Mouse (Mus musculus): ENCODE results near the gene Tstd2.
A peak's percentile ranks its signal among the peaks of the same experiment; 100 is the strongest.

The Tstd2 gene

DNA sequence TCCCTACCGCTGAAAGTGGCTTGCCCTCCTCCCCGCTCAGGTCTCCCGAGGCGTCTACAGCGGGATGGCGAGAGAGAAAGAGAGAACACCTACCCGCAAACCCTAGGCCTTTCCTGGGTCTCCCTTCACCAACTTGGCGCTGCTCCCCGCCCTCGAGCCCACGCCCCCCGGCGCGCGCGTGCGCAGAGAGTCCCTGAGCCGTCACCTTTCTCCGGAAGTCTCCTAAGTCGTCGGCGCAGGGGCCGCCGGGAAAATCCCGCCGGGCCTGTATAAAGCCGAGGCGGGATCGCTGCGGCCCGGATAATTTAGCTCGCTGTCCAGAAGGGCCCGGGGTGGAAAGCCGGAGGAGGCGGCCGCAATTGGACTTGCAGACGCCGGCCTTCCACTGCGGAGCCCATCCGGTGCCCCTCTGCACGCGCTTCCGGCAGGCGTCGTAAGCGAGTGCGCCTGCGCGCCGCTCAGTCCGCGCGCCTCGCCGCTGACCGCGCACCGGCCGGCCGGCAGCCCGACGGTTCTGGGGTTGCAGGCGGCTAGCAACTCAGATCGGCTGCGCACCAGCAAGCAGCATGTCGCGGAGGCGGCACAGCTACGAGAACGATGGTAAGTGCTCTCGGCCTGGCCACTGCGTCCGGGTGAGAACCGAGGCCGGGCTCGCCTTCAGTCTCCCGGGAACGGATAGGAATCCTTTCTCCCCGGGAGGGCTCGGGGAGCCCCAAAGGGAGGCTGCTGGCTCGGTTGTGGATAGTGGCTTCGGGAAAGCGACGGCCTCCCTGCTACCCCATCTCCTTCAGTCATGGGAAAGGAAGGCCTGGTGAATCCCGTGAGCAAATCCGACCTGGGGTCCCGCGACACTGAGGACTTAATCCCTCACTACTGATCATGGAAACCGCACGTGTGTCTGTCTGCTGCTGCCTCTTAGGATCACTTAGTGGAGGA lies at the start of gene Tstd2, which contains the start of gene Ncbp1:
Gene Tstd2 (minus strand): TSS at position 408 of the 936 bp plus-strand sequence.
Gene Ncbp1 (plus strand): TSS at position 327 of the 936 bp plus-strand sequence.
- peak; percentile 76 for DNase-seq (ENCODE audit: low read depth, low spot score)

DNA sequence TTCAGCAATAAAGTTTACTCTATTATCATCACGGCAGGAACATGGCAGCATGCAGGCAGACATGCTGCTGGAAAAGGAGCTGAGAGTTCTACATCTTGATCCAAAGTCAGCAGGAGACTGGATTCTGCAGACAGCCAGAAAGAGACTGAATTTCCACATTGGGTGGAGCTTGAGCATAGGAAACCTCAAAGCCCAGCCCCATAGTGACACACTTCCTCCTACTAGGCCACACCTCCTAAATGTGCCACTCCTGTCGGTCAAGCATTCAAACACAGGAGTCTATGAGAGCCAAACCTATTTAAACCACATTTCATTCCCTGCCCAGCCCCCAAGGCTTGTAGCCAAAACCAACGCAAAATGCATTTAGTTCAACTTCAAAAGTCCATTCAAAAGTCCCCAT lies 48.0 kb upstream of the Tstd2 start:
- DNase-seq (ENCODE audit: low read depth, low spot score): no peak

DNA sequence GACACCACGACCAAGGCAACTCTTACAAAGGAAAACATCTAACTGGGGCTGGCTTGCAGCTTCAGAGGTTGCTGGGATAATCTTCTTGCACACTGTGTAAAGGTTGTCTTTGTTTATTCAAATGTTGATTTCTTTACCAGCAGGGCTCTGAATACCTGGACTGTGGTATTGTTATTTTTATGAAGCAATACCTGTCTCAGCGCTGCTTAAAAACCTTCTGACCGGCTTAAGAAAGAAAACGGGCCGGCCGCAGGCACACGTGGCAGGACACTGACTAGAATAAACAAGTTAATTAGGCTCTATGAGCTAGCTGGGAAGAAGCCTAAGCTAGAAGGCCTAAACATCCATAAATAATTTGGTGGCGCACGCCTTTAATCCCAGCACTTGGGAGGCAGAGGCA lies 47.4 kb upstream of the Tstd2 start:
- DNase-seq (ENCODE audit: low read depth, low spot score): no peak

DNA sequence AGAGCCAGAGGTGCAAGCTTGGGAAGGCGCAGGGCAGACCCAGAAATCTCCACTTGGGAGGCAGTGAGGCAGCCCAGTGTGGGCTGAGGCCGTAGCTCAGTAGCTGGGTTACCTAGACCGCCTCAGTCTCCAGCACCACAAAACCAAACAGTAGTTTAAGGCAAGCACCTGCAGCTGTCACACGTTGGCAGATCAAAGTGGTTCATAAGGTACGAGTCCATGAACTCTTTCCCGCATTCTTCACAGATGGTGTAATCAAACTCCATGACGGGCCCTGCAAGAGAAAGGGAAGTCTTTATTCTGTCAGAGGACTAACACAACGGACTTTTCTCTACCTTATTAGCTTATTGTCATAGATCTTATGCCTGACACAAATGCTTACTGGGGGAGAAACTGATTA lies 46.9 kb upstream of the Tstd2 start:
- no peak for DNase-seq (ENCODE audit: low read depth, low spot score)

DNA sequence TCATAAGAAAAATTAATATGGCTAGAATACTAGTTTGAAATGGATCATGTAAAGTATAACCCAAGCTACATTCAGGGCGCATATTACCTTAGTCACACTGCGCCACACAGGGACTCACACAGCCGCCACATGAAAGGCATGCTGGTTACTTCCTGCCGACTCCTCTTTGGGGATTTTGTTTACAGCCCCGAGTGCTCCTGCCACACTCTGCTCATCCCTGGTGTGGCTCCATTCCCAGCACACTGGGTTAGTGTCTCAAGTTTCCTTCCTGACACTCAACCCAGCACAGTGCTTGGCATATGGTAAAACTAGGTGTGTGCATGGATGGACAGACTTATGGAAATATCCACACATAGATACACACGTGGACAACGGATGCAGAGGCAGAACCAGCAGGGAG lies 43.7 kb upstream of the Tstd2 start:
- DNase-seq (ENCODE audit: low read depth, low spot score): no peak

DNA sequence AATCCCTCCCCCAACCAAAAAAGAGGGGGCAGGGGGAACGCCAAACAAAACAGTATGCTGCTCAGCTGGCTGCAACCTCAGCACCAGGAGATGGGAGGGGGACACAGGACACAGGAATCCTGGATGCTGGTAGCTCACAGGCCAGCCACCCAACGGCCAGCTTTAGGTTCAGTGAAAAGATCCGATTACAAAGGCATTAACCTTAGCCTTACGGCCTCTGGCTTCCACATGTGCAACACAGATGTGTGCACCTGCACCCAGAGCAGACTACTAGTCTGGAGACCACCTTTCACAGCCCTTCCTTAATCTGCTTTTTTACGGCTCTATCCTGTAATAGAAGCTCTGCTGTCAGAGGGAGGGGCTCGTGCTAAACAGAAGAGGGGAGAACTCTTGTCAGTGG lies 42.7 kb upstream of the Tstd2 start:
- DNase-seq (ENCODE audit: low read depth, low spot score): no peak

DNA sequence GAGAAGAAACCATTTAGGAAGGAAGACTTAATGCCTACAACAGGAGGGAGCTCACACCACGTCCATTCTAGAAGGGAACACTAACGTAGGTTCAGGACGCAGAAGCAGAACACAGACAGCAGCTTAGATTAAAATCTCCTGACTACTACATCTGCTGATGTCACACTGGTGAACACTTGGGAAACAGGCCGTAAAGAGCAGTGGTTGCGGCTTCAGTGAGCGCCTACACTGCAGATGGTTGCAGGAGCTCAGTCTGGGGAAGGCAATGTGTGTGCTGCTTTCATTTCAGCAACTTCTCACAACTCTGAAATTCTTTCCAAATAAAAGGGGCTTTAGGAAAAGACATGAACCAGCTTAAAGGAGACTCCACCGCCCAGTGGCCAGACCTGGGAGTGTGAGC lies 39.0 kb upstream of the Tstd2 start:
- DNase-seq (ENCODE audit: low read depth, low spot score): no peak

DNA sequence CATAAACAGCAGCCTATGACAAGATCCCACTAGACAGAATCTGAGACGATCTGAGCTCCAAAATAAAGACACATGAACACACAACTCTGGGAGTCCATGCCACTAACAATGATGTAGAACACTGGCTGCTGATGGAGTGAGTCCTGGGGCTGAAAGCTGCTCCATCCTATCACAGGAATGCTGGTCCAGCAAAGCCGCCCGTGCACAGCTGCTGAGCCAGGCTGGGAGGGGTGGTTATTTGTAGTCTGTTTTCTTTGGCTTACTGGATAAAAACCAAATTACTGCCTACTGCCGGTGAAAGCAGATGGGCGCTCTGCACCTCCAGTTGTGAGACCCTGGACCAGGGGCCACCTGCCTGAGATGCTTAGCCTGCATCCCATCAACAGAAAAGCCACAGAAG lies 38.5 kb upstream of the Tstd2 start:
- DNase-seq (ENCODE audit: low read depth, low spot score): no peak

DNA sequence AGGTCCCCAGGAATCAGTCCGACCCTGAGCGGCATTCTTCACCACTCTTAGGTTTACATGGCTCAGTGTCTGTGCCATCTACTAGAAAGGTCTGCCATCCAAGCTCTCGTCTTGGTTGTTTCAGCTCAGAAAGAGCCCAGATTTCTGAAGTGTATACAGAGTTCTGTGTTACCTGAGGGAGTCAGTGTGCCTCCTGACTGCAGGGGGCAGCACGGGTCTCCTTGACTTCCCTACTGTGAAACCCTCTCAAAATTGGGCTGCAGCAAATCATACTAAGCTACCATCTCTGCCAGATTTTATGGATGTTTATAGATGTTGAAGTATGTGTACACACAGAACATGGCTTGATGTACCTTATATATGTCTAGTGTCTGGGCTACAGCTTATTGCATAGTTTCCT lies 37.8 kb upstream of the Tstd2 start:
- DNase-seq (ENCODE audit: low read depth, low spot score): no peak

DNA sequence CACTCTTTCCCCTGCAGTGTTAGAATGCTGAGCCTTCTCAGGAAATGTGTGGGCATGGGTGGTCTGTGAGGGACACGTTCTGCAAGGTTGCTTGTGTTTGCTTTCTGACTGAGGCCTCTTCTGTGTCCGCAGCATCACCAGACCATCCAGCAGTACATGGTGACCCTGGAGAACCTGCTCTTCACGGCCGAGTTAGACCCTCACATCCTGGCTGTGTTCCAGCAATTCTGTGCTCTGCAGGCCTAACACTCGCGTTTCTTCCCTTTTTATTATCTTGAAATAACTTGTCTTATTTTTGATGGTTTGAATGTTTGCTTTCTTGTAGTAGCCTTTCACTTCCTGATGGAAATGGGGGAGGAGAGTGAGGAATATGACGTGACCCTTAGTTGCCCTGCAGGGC lies 33.3 kb upstream of the Tstd2 start:
- no peak for DNase-seq (ENCODE audit: low read depth, low spot score)

DNA sequence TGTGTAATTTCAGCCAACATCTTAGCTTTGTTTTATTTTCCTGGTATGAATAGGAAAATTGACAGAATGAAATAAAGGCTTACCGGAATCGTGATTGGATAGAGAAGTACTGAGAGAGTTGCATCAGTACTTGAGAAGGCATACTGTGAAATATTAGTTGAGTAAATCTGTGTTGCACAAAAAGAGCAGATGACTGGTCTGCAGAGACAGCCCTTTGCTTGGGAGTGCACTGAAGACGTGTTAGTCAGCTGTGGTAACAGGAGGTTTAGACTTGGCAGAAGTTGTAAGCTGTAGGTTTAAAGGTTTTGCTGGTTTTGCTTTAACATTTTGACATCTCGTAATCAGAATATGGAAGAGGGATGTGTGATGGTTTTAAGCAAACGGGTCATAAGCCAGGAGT lies 27.3 kb upstream of the Tstd2 start:
- no peak for DNase-seq (ENCODE audit: low read depth, low spot score)

DNA sequence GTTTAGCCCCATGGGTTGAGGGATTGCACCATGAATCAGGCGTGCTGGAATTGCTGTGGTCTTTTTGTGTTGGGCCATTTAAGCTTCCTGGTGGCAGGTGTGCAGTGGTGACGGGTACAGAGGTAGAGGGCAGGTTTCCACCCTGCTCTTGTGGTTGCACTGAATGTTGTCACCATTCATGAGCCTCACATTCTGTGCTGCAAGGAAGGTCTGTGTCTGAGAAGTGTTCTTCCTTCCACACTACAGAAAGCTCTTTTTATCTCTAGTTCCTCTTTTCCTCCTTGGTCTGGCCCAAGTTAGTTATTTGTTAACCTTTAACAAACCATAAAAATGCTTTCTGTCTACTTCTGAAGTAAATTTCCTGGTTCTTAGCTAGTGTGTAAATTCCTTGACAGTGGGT lies 25.5 kb upstream of the Tstd2 start:
- no peak for DNase-seq (ENCODE audit: low read depth, low spot score)

DNA sequence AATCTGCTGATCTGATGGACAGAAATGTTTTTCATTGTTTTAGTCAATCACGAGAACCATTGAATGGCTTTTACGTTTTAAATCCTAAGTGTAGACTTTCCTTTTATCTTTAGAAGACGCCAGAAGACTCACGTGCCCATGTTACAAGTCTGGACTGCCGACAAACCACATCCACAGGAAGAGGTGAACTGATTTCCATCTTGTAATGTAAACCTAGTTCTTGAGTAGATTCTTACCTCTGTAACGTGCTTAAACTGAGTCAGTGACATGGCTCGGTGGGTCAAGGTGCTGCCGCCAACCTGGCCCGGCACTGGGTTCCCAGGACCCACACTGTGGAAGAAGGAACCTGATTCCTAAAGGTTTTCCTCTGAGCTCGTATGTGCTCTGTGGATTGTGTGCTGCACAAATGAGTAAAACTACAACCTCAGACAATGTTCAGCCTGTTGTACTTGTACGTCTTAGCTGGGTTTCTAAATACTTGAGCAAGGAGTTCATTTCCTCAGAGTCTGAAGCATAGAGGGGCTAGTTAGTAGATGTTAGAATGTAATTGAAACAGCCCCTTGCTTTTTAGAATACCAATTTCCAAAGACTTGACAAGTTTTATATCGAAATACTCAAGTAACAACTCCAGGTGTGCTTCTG lies 13.5 kb upstream of the Tstd2 start:
- no peak for DNase-seq (ENCODE audit: low read depth, low spot score)

DNA sequence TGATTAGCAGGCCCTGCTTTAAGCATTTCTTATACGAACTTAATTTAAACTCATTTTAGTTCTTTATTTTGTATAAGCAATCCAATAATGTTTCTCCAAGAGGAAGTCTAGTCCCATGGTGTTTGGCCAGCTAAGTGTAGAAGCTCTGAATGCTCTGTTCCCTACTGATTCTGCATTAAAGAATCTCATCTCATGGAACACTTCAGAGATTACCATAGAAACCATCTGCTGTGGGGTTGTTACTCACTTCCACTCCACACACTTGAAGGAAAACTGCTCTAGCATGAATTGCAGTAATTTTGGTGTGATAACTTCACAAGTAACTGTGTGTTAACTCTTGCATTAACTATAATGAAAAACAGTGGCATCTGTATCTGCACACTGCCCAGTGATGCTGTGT lies 8.4 kb upstream of the Tstd2 start:
- DNase-seq (ENCODE audit: low read depth, low spot score): no peak

DNA sequence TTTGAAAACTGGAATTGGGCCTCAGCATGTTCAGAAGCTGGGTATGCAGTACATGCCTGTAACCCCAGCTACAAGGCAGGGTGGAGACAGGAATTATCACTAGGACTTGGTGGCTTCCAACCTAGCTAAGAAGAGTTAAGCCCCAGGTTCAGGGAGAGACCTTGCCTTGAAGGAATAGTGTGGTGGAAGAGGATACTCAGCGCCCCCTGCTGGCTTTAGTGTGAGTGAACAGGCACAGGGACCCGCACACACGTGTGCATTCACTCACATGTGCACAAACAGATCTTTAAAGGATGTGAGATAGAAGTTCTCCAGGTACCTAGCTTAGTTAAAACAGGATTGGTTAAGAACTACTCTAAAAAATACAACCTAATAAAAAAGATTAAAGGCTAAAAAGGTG lies 5.8 kb upstream of the Tstd2 start:
- DNase-seq (ENCODE audit: low read depth, low spot score): peak; percentile 18

DNA sequence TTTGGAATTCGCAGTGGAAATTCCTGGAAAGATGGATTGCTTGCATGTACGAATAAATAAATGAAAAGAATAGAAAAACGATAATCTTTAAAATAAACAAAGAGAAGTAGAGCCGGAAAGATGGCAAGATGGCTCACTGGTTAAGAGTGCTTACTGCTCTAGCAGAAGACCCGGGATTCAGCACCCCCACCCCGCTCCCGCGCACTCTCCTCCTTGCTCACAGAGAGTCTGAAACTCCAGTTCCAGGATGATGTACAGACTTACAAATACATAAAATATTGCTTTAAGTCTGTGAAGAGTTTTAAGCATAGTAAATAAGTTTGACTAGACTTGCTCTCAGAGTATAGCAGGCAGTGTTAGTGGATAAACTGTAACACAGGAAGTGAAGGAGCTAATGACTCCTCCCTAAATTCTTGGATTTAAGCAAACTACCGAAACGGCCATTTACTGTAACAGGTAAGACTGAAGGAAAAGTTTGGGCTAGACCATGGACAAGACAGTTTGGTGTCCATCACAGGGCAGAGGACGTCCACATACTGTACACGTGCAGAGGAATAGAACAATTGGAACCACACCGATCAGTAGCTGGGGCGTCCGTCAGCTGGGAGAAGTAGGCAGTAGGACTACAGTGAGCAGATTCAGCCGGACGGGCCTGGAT lies 736 bp downstream of the Tstd2 start:
- no peak for DNase-seq (ENCODE audit: low read depth, low spot score)

DNA sequence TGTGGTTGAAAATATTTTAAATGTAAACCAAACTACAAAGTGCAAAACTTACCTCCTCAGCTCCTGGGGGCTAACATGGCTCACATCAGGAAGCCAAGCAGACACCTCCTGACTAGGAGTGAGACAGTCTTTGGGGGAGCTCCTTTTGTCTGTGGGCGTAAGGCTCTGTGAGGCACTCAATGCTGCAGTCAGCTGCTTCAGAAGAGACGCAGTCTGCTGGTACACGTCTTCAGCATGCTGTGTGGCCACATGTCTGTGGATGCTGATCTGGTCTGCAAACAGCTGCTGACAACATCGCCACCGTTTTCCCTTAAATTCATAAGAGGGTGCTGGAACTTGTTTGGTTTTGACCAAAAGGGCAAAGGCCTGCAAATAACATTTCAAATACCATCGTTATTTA lies 6.7 kb downstream of the Tstd2 start:
- no peak for DNase-seq (ENCODE audit: low read depth, low spot score)

DNA sequence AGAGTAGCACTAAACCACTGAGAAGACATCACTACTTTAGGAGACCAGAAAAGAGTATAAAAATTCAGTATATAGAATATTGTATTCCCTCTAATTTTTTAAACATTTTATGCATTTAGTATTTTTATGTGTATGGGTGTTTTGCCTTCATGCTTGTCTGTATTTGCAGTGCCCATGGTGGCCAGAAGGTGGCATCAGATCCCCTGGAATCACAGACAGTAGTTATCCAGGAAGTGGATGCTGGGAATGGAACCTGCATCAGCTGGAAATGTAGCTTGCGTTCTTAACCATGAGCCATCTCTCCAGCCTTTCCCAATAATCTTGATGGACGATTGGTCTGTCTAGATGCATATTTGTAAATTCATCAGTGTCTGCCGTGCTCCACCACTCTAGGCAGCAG lies 8.3 kb downstream of the Tstd2 start:
- DNase-seq (ENCODE audit: low read depth, low spot score): no peak

DNA sequence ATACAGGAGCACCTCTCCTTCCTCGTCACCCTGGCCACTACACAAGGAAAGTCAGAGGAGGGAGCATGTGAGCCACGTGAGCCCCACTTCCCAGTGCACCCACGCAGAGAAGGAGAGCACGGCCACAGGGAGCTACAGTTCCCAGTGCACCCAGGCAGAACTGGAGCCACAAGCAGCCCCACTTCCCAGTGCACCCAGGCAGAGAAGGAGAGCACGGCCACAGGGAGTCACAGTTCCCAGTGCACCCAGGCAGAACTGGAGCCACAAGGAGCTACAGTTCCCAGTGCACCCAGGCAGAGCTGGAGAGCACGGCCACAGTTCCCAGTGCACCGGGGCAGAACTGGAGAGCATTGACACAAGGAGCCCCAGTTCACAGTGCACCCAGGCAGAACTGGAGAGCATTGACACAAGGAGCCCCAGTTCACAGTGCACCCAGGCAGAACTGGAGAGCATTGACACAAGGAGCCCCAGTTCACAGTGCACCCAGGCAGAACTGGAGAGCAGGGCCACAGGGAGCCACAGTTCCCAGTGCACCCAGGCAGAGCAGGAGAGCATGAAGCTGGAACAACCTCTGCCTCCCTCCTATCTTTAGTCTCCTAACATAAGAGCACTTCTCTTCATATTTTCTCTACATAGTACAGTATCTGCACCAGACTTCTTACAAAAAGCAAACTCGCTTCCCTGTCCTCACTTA lies 9.0 kb downstream of the Tstd2 start:
- DNase-seq (ENCODE audit: low read depth, low spot score): no peak

DNA sequence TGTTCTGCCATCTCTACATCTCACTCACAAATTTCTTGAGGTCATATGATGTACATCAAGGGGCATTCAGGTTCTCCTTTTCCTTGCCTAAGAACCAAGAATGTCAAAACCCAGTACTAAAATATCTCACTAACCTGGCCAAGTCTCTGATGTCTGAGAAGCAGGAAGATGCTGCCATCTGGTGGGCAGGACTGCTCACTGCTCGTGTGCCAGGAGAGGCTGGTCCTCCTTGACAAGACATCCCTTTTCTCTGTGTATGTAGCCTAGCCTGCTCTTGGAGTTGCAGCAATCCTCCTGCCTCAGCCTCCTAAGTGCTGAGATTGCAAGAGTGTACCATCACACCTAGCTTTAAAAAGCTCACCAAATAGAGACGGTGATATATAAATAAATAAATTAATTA lies 12.0 kb downstream of the Tstd2 start:
- no peak for DNase-seq (ENCODE audit: low read depth, low spot score)

DNA sequence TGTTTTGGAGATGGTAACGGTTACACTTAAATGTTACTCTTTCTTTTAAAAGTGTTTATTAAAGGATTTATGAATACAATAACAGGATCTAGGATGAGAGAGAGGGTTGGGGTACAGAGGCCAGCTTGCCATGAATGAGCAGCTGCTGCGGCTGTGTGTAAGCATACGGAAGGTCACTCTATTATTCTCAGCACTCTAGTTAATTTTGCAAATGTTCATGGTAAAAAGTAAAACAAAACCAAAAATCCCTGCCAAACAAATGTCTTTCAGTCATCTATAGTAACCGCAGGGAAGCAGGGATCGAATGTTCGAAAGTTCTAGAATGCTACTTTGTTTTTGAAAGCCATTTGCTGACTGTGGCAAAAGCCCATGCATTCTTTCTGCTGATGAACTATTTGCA lies 15.1 kb downstream of the Tstd2 start:
- no peak for DNase-seq (ENCODE audit: low read depth, low spot score)

DNA sequence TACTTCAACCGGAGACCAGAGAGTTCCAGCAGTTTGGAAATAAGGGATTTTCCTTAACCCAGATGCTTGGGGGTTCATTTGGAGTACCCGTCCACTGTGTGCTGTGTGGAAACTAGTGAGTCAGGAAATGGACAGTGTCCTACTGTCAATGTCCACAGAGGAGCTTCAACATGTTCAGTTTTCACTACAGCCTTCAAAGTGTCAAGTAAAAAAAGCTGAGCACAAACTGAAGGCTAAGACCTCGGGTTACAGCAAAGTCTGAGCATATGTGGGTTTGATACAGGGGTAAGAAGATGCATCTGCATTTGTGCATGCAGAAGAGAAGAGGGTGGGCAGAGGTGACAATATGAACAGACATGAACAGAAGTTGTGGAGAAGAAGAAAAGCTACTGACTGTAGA lies 17.7 kb downstream of the Tstd2 start:
- DNase-seq (ENCODE audit: low read depth, low spot score): no peak
